Mouse (Mus musculus) embryo, embryonic 10 days (tissue): ENCODE measurements around the gene Nt5dc2.

Experiments used
- DNase-seq: peaks from one replicate; pipeline ENCODE4 v3.0.0-alpha.2; 2015; ENCODE audit warnings: low spot score

Nt5dc2 gene

GRCm38 (mm10) chr14:31134015-31135000 lies 3.5 kb downstream of the Nt5dc2 start:
- DNase-seq: no peak

- DNase-seq: no peak
These were observed 4.9 kb downstream of the Nt5dc2 start for GRCm38 (mm10) chr14:31135495-31136410.

- DNase-seq: no peak
These were observed 5.8 kb downstream of the Nt5dc2 start for GRCm38 (mm10) chr14:31136411-31137280.

- DNase-seq: no peak
These were observed 6.4 kb downstream of the Nt5dc2 start for GRCm38 (mm10) chr14:31137281-31137595.

GRCm38 (mm10) chr14:31137791-31138190 lies 6.9 kb downstream of the Nt5dc2 start:
- DNase-seq: no peak

- DNase-seq: no peak
These were observed 7.5 kb downstream of the Nt5dc2 start for GRCm38 (mm10) chr14:31138219-31138896.

- DNase-seq: no peak
These were observed 8.1 kb downstream of the Nt5dc2 start for GRCm38 (mm10) chr14:31138897-31139429.

GRCm38 (mm10) chr14:31139666-31140065 lies 8.8 kb downstream of the Nt5dc2 start:
- no peak for DNase-seq

GRCm38 (mm10) chr14:31140141-31140540 lies 9.3 kb downstream of the Nt5dc2 start:
- no peak for DNase-seq

GRCm38 (mm10) chr14:31141011-31141410 lies 10.2 kb downstream of the Nt5dc2 start:
- DNase-seq: no peak

- no peak for DNase-seq
These were observed 14.8 kb downstream of the Nt5dc2 start for GRCm38 (mm10) chr14:31145694-31146093.

- DNase-seq: no peak
These were observed 29.6 kb downstream of the Nt5dc2 start for GRCm38 (mm10) chr14:31160196-31161150.

GRCm38 (mm10) chr14:31161191-31161590 lies 30.3 kb downstream of the Nt5dc2 start:
- no peak for DNase-seq

- no peak for DNase-seq
These were observed 30.8 kb downstream of the Nt5dc2 start for GRCm38 (mm10) chr14:31161638-31162037.

- no peak for DNase-seq
These were observed 33.2 kb downstream of the Nt5dc2 start for GRCm38 (mm10) chr14:31164067-31164466.

GRCm38 (mm10) chr14:31165010-31165409 lies 34.2 kb downstream of the Nt5dc2 start:
- DNase-seq: no peak

GRCm38 (mm10) chr14:31165458-31165857 lies 34.6 kb downstream of the Nt5dc2 start:
- DNase-seq: no peak

GRCm38 (mm10) chr14:31165991-31166630 lies 35.3 kb downstream of the Nt5dc2 start:
- DNase-seq: no peak

- no peak for DNase-seq
These were observed 36.0 kb downstream of the Nt5dc2 start for GRCm38 (mm10) chr14:31166827-31167226.
